ENCODE assay signal across 1 mouse cellular context in genomic region chr7:113206644-113207470, GRCm38 (mm10).
TF ChIP-seq lines count a peak whose summit lies in the region.

TSS of gene Arntl (plus strand) at chr7:113207465.

TF ChIP-seq in CH12.LX, 34 proteins besides CTCF, POLR2A, EP300 and RAD21 (continued from another document):
- no peak; the same call in 1 of the 2 replicates for TF ChIP-seq ELF1 (IDR thresholded peaks at IDR 0.05; ENCODE audit: low read depth, low read length)
- TF ChIP-seq NELFE (IDR thresholded peaks at IDR 0.05; ENCODE audit: low read depth, low read length), result peak; percentile 38; the same call in 1 of the 2 replicates
- TF ChIP-seq NRF1 (IDR thresholded peaks at IDR 0.05; ENCODE audit: low read depth, low read length), result 0 out of 2 replicates have a peak, but pooled peaks have one; percentile 50
- TF ChIP-seq CHD2 (IDR thresholded peaks at IDR 0.05; ENCODE audit: low read length), result peak; percentile 97
- TF ChIP-seq MEF2A (IDR thresholded peaks at IDR 0.05; ENCODE audit: borderline replicate concordance, low read depth, low read length), result peak; percentile 33; the same call in 1 of the 2 replicates
- TF ChIP-seq PAX5 (IDR thresholded peaks at IDR 0.05; ENCODE audit: low read length), result no peak
- TF ChIP-seq GABPA (IDR thresholded peaks at IDR 0.05; ENCODE audit: insufficient replicate concordance, low read depth, low read length), result no peak
- TF ChIP-seq CHD1 (IDR thresholded peaks at IDR 0.05; ENCODE audit: low read depth, low read length), result no peak
- no peak for TF ChIP-seq USF1 (IDR thresholded peaks at IDR 0.05; ENCODE audit: low read depth, low read length)
- TF ChIP-seq RCOR1 (conservative IDR thresholded peaks at IDR 0.05; ENCODE audit: low read depth, low read length), result no peak
- TF ChIP-seq ZMIZ1 (IDR thresholded peaks at IDR 0.05; ENCODE audit: low read depth, low read length), result no peak
- TF ChIP-seq ZNF384 (IDR thresholded peaks at IDR 0.05; ENCODE audit: low read depth, low read length), result peak; percentile 75
- TF ChIP-seq SMC3 (IDR thresholded peaks at IDR 0.05; ENCODE audit: low read depth, low read length), result no peak
- peak; percentile 84 for TF ChIP-seq TBP (conservative IDR thresholded peaks at IDR 0.05; ENCODE audit: low read depth, low read length)
- TF ChIP-seq UBTF (IDR thresholded peaks at IDR 0.05; ENCODE audit: low read depth, low read length), result peak; percentile 85; the same call in 1 of the 2 replicates
- TF ChIP-seq ZC3H11A (IDR thresholded peaks at IDR 0.05; ENCODE audit: low read depth, low read length), result no peak
- no peak for TF ChIP-seq KAT2A (IDR thresholded peaks at IDR 0.05; ENCODE audit: insufficient replicate concordance, low read length)
- peak; percentile 49; the same call in 1 of the 2 replicates for TF ChIP-seq IRF4 (IDR thresholded peaks at IDR 0.05; ENCODE audit: low read depth, low read length)
- no peak for TF ChIP-seq POLR2AphosphoS2 (IDR thresholded peaks at IDR 0.05; ENCODE audit: low read depth, low read length)
- no peak for TF ChIP-seq USF2 (conservative IDR thresholded peaks at IDR 0.05; ENCODE audit: low read depth, low read length)
